ENCODE assay signal across 9 mouse cellular contexts in genomic region chr1:135793370-135794215, GRCm38 (mm10). TPM values are rescaled to one million over a fixed set of nuclear protein-coding genes. Genes with fewer than 3 reads are reported as not detected.
DNase-seq lines count a peak whose midpoint lies in the region; ATAC-seq and TF ChIP-seq lines count a peak whose summit lies in the region.
"Had no signal": no experiment of that assay in that cellular context is flagged by ENCODE, and none has a peak within 500 bp of the region (broad histone marks: within the 10 kb centered on the region; RNA-seq: fewer than 3 reads in every experiment).

No protein-coding gene starts in this region.

- peaks cover 46% of the 10 kb centered on the region for H3K4me1 ChIP-seq in kidney, embryonic 15.5 days
- H3K4me1 ChIP-seq in embryonic facial prominence, embryonic 14.5 days (ENCODE audit: control insufficient read depth, insufficient read depth, low read length): peaks cover 15% of the 10 kb centered on the region
- peaks cover 43% of the 10 kb centered on the region for H3K4me1 ChIP-seq in hindbrain, embryonic 10.5 days (replicated peaks)
- H3K4me1 ChIP-seq in midbrain, postnatal 0 days (ENCODE audit: insufficient read depth, low read length): no peaks in the 10 kb centered on the region; the same call in 1 of the 2 replicates

- peak overlapping the region; percentile 33 for H3K9ac ChIP-seq in kidney, embryonic 15.5 days
- peak overlapping the region; percentile 47 for H3K9ac ChIP-seq in embryonic facial prominence, embryonic 14.5 days (ENCODE audit: low read depth, low read length)
- 0 out of 2 replicates have a peak overlapping the region, but pooled peaks have one; percentile 33 for H3K9ac ChIP-seq in midbrain, postnatal 0 days (replicated peaks; ENCODE audit: low read length, poor library complexity, severe bottlenecking)

- no peaks in the 10 kb centered on the region for H3K27me3 ChIP-seq in kidney, embryonic 15.5 days
- no peaks in the 10 kb centered on the region for H3K27me3 ChIP-seq in embryonic facial prominence, embryonic 14.5 days (replicated peaks; ENCODE audit: control insufficient read depth, insufficient read depth, low read length)
- peaks cover 71% of the 10 kb centered on the region for H3K27me3 ChIP-seq in hindbrain, embryonic 10.5 days (ENCODE audit: insufficient read depth, poor library complexity, severe bottlenecking)
- H3K27me3 ChIP-seq in midbrain, postnatal 0 days (ENCODE audit: insufficient read depth, low read length): no peaks in the 10 kb centered on the region

- H3K4me2 ChIP-seq in kidney, embryonic 15.5 days: peak overlapping the region; percentile 66
- H3K4me2 ChIP-seq in embryonic facial prominence, embryonic 14.5 days (ENCODE audit: low read depth, low read length): peak overlapping the region; percentile 51
- peak overlapping the region; percentile 49 for H3K4me2 ChIP-seq in midbrain, postnatal 0 days (ENCODE audit: low read depth, low read length, poor library complexity, severe bottlenecking)

- peak overlapping the region; percentile 33 for H3K4me3 ChIP-seq in kidney, embryonic 15.5 days (replicated peaks)
- H3K4me3 ChIP-seq in embryonic facial prominence, embryonic 14.5 days (ENCODE audit: low read depth, low read length): peak overlapping the region; percentile 13
- peak overlapping the region; percentile 43 for H3K4me3 ChIP-seq in hindbrain, embryonic 10.5 days
- peak overlapping the region; percentile 7; the same call in 1 of the 2 replicates for H3K4me3 ChIP-seq in midbrain, postnatal 0 days (ENCODE audit: low read depth, low read length)

- no peak for DNase-seq in kidney, adult 8-10 months
- DNase-seq in embryonic facial prominence, embryonic 14.5 days (ENCODE audit: low spot score): no peak
- DNase-seq in hindbrain, embryonic 10.5 days (ENCODE audit: low spot score): peak; percentile 26
- peak; percentile 27 for DNase-seq in liver
- no peak for DNase-seq in midbrain, postnatal 0 days (ENCODE audit: low spot score)
- peak; percentile 80 for DNase-seq in testis, postnatal 10 days (ENCODE audit: low spot score)
- no peak for DNase-seq in gastrocnemius, adult 8-10 months (ENCODE audit: low spot score in 2 of 2)

- ATAC-seq in kidney, embryonic 15.5 days (replicated peaks; ENCODE audit: low FRiP score): peak; percentile 65
- ATAC-seq in embryonic facial prominence, embryonic 14.5 days (ENCODE audit: low read depth): peak; percentile 31
- no peak for ATAC-seq in midbrain, postnatal 0 days (ENCODE audit: low FRiP score)

- no peaks in the 10 kb centered on the region for H3K36me3 ChIP-seq in kidney, embryonic 15.5 days
- no peaks in the 10 kb centered on the region for H3K36me3 ChIP-seq in embryonic facial prominence, embryonic 14.5 days (ENCODE audit: control insufficient read depth, insufficient read depth, low read length)
- no peaks in the 10 kb centered on the region for H3K36me3 ChIP-seq in hindbrain, embryonic 10.5 days
- H3K36me3 ChIP-seq in midbrain, postnatal 0 days (ENCODE audit: insufficient read depth, low read length): no peaks in the 10 kb centered on the region

- TF ChIP-seq CTCF in midbrain, postnatal 0 days (IDR thresholded peaks at IDR 0.05): no peak

- 10% methylated on average over 27 of the region's 27 CpGs for WGBS in kidney, embryonic 15.5 days
- WGBS in embryonic facial prominence, embryonic 14.5 days: 14% methylated on average over 25 of the region's 27 CpGs
- WGBS in hindbrain, embryonic 10.5 days: 13% methylated on average over 27 of the region's 27 CpGs
- WGBS in midbrain, postnatal 0 days: 13% methylated on average over 25 of the region's 27 CpGs

- H3K27ac ChIP-seq in kidney, embryonic 15.5 days: peak overlapping the region; percentile 90
- peak overlapping the region; percentile 35 for H3K27ac ChIP-seq in embryonic facial prominence, embryonic 14.5 days (replicated peaks; ENCODE audit: low read depth, low read length)
- H3K27ac ChIP-seq in hindbrain, embryonic 10.5 days: peak overlapping the region; percentile 80
- H3K27ac ChIP-seq in midbrain, postnatal 0 days (ENCODE audit: low read depth, low read length): no peak overlapping the region

- no peaks in the 10 kb centered on the region for H3K9me3 ChIP-seq in kidney, embryonic 15.5 days (replicated peaks)
- H3K9me3 ChIP-seq in embryonic facial prominence, embryonic 14.5 days (ENCODE audit: control insufficient read depth, low read length): no peaks in the 10 kb centered on the region
- H3K9me3 ChIP-seq in hindbrain, embryonic 10.5 days: no peaks in the 10 kb centered on the region
- no peaks in the 10 kb centered on the region for H3K9me3 ChIP-seq in midbrain, postnatal 0 days (ENCODE audit: low read length)

RNA-seq across cellular contexts. Expression of gene Tnni1, which starts 14.4 kb away (rescaled TPM):
- polyA plus RNA-seq in kidney, embryonic 15.5 days (2015; fragmentation: Nextera tagmentation; extraction: Ambion mirVana): 36.1 and 56.2 TPM in 2 replicates
- polyA plus RNA-seq in embryonic facial prominence, embryonic 14.5 days (2014; fragmentation: Nextera tagmentation; extraction: Ambion mirVana): 637 and 738 TPM in 2 replicates
- polyA plus RNA-seq in hindbrain, embryonic 10.5 days (2016; fragmentation: Nextera tagmentation; extraction: Ambion mirVana): 0.85 and 3.2 TPM in 2 replicates
- 2.2 TPM in 1 of 2 replicates, not detected in the other for total RNA-seq in midbrain, postnatal 0 days (2014; rRNA removed)
- 0.57 and 0.70 TPM in 2 replicates for polyA plus RNA-seq in midbrain, postnatal 0 days (2015; fragmentation: Nextera tagmentation; extraction: Ambion mirVana)
- 100 to 1,000 TPM; 238 to 314 (median 288) TPM for total RNA-seq in gastrocnemius, adult 8-10 months (2022)
- polyA plus RNA-seq: liver, adult 2 months had no signal

RNA-seq across cellular contexts. Expression of gene Lad1, which starts 24.8 kb away (rescaled TPM):
- 21.7 and 22.1 TPM in 2 replicates for polyA plus RNA-seq in kidney, embryonic 15.5 days (2015; fragmentation: Nextera tagmentation; extraction: Ambion mirVana)
- polyA plus RNA-seq in embryonic facial prominence, embryonic 14.5 days (2014; fragmentation: Nextera tagmentation; extraction: Ambion mirVana): 16.6 and 21.7 TPM in 2 replicates
- polyA plus RNA-seq in hindbrain, embryonic 10.5 days (2016; fragmentation: Nextera tagmentation; extraction: Ambion mirVana): 1.0 and 3.9 TPM in 2 replicates
- 0.90 and 1.9 TPM in 2 replicates for total RNA-seq in midbrain, postnatal 0 days (2014; rRNA removed)
- 0.56 and 0.64 TPM in 2 replicates for polyA plus RNA-seq in midbrain, postnatal 0 days (2015; fragmentation: Nextera tagmentation; extraction: Ambion mirVana)
- total RNA-seq in gastrocnemius, adult 8-10 months (2022): not detected

RNA-seq across cellular contexts. Expression of gene Phlda3, which starts 27.7 kb away (rescaled TPM):
- polyA plus RNA-seq in kidney, embryonic 15.5 days (2015; fragmentation: Nextera tagmentation; extraction: Ambion mirVana): 79.5 and 86.2 TPM in 2 replicates
- 80.1 and 90.4 TPM in 2 replicates for polyA plus RNA-seq in embryonic facial prominence, embryonic 14.5 days (2014; fragmentation: Nextera tagmentation; extraction: Ambion mirVana)
- 19.3 and 21.7 TPM in 2 replicates for polyA plus RNA-seq in hindbrain, embryonic 10.5 days (2016; fragmentation: Nextera tagmentation; extraction: Ambion mirVana)
- total RNA-seq in midbrain, postnatal 0 days (2014; rRNA removed): 45.1 and 54.4 TPM in 2 replicates
- 48.5 and 48.9 TPM in 2 replicates for polyA plus RNA-seq in midbrain, postnatal 0 days (2015; fragmentation: Nextera tagmentation; extraction: Ambion mirVana)
- total RNA-seq in gastrocnemius, adult 8-10 months (2022): 100 to 1,000 TPM; 131 to 182 (median 168) TPM

RNA-seq across cellular contexts. Expression of gene Tnnt2, which starts 42.6 kb away (rescaled TPM):
- polyA plus RNA-seq in kidney, embryonic 15.5 days (2015; fragmentation: Nextera tagmentation; extraction: Ambion mirVana): 22.2 and 39.9 TPM in 2 replicates
- 193 and 213 TPM in 2 replicates for polyA plus RNA-seq in embryonic facial prominence, embryonic 14.5 days (2014; fragmentation: Nextera tagmentation; extraction: Ambion mirVana)
- polyA plus RNA-seq in hindbrain, embryonic 10.5 days (2016; fragmentation: Nextera tagmentation; extraction: Ambion mirVana): 0.35 and 2.9 TPM in 2 replicates
- 0.52 and 1.0 TPM in 2 replicates for total RNA-seq in midbrain, postnatal 0 days (2014; rRNA removed)
- polyA plus RNA-seq in midbrain, postnatal 0 days (2015; fragmentation: Nextera tagmentation; extraction: Ambion mirVana): 0.51 and 1.3 TPM in 2 replicates
- 1 to 10 TPM; 4.0 to 5.8 (median 4.6) TPM for total RNA-seq in gastrocnemius, adult 8-10 months (2022)

Comparison
In these comparisons a context has a peak if more than half of its experiments do, and no peak if none do; other contexts are left out.
1. DNase-seq: peak in hindbrain, embryonic 10.5 days (single experiment), liver (single experiment) and testis, postnatal 10 days (single experiment); none in kidney, adult 8-10 months (0 of 2), embryonic facial prominence, embryonic 14.5 days (single experiment), midbrain, postnatal 0 days (single experiment) and gastrocnemius, adult 8-10 months (0 of 2).
2. Peak in every context shown above with its lines, with median percentiles within 50 percentile points of each other: H3K4me2 ChIP-seq, H3K4me3 ChIP-seq and H3K9ac ChIP-seq.